Mouse (Mus musculus): ENCODE measurements around the gene Eif6. TPM values are rescaled to one million over a fixed set of nuclear protein-coding genes. Genes with fewer than 3 reads are reported as not detected.

Eif6 gene
- total RNA-seq, 2 experiments from 2014 or later = 158 to 163 TPM

DNA sequence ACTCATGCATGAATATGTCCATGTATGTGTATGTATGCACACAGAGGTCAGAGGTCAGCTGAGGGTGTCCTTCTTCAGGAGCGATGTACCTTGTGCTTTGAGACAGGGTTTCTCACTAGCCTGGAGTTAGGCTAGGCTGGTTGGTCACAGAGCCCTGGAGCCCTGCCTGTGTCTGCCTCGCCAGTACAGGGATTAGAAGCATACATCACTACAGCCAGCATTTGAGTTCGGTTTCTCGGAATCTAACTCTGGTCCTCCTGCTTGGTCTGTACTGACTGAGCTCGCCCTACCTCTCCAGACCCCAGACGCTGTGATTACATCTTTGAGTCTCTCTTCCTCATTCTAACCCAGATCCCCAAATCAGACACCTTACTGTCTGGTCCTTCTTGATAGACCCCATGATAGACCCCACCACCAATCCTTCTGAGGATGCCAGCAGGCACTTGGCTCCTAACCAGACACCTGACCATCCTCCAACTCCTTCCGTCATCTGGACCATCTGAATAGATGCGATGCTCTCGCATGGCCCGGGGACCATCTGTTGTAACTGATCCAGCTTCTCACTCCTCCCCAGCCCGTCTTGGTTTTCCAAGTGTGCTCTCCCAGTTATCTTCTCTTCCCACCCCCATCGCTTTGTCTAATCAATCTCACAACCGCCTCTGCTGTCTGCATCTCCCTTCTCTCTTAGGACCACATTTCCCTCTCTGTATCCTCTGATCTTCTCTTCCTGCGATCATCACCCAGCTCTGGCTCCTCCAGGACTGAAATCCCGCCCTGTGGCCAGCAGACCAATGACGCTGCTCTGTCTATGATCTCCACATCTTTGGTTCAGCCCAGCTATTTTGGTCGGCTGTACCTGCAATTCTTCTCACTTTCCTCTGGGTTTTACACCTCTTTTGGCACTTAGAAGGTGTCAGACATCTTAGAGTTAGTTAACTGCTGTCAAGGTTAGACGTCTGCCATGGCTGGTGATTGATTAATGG, 38.5 kb downstream of the Eif6 start:
- DNase-seq = no peak

DNA sequence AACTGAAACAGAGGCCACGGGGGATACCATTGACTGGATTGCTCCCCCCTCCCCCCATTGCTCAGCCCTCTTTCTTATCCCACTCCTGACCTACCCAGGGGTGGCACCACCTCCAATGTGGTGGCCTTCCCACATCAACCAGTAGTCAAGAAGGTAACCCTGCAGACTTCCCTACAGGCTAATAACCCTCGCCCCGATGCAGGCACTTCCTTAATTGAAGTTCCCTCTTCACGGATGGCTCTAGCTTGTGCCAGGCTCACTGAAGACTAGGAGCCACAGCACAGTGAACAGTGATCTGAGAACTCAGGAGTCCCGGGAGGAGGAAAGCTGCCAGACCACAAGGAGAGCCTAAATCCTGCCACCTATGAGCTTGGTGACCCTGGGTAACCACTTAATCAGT, 39.8 kb downstream of the Eif6 start:
- no peak for DNase-seq

DNA sequence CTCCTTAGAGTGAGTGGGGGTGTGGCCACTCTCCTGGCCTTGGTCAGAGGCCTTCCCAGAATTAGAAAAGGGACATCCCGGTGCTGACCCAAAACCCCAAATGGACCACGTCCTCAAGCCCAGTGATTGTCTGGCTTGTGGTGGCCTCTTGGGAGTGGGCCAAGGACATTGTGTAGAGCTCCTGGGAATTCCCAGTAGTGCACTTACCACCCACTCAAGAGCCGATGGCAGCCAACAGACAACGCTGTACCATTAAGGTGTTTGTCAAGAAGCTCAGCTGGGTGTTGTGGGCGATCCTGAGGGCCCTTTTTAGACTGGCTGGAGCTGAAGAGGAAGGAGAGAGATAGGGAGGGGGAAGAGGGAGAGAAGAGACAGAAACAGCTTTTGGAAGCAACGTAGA, 42.2 kb downstream of the Eif6 start:
- no peak for DNase-seq

DNA sequence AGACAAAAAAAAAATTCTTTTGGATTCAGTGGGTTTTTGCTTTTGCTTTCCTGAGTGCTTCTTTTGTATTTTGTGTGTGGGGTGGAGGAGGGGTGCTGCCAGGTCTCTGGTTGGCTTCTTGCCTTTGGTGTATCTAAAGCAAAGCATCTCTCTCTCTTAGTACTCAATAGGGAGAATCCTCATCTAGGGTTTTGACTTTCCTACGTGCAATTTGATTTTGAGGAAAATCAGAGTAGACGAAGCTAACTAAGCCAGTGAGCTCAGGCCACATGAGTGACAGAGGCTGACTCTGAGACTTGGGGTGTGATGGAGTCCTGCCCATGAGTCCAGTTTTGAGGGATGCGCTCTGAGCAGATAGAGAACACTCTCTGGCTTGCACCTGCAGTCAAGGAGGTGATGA, 47.2 kb downstream of the Eif6 start:
- no peak for DNase-seq

DNA sequence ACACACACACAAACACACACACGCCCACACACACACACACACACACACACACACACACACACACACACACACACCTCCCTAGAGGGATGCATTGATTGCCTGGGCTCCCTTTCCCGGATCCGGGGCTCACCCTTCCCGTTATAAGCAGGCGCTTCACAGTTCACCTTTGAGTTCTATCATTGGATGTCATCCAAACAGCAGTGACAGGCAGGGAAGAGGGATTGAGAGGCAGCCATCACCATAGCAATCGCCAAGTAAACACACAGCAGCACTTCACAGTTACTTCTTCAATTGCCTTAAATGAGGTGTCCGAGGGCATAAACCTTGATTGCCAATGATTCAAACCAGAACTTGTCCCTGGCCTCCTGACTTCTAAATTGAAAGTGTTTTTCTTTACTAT, 47.7 kb downstream of the Eif6 start:
- no peak for DNase-seq

DNA sequence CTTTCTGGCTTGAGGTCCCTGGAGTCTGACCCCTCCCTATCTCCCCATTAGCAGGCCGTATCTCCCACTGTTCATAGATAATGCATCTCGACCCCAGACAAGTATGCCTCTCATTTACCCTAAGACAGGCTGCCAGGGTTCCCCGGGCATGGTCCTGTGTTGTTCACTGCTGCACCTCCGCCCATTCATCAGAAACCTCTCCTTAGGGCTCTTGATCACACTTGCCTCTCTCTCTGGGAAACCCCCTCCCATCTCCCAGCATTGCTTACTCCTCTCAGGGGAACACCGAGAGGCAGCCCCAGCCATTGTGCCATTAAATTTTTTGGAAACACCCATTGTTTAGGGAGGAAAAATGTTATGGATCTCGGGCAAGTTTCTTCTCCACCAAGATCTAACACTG, 48.7 kb downstream of the Eif6 start:
- DNase-seq = no peak

DNA sequence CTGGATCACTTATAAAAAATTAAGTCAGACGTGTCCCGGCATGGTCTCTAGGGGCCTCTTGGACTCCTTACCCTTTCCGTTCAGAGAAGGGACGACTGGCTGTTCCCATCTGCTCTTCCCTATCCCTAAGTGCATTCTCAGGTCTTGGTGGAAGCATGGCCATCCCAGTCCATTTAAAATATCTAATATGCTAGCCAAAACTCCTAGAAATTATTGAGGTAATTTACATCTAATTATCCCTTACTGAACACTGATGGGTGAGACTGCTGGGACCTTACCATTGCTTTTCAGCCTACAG, 49.1 kb downstream of the Eif6 start:
- DNase-seq = no peak

DNA sequence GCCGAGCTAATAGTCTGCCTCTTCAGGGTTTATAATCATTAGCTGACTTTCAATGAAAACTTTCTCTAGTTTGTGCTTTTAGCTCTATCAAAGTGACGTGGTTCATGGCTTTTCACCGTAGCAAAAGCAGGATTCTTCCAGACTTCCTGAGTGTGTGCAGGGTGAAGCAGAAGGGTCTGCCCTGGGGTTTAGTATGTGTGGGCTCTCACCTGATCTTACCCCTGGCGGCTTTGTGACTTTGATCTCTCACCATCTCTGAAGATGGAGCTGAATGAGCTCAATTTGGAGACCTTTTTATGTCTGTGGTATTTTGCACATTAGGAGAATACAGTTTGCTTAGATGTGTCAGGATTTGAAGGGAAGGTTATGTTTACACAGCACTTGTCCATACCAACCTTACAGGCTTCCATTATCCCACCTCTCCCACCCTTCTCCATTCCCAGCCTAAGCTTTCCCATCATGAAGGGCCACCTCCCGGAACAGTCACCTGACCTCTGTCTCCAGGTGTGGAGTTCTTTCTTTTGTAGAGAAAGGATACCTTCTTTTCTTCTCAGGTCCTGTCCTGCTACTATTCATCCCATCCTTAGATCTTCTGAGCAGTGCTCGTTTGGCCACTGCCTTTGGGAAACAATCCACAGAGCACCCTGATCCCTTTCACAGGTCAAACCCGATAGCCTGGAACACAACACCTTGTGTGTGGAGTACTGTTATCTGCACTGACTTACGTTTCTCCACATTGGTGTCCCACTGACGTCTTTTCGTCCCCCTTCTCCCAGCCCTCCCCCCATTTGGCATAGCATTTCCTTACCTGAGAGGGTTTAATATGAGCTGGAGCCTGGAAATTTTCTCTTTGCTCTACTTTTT, 49.7 kb downstream of the Eif6 start:
- no peak for DNase-seq

DNA sequence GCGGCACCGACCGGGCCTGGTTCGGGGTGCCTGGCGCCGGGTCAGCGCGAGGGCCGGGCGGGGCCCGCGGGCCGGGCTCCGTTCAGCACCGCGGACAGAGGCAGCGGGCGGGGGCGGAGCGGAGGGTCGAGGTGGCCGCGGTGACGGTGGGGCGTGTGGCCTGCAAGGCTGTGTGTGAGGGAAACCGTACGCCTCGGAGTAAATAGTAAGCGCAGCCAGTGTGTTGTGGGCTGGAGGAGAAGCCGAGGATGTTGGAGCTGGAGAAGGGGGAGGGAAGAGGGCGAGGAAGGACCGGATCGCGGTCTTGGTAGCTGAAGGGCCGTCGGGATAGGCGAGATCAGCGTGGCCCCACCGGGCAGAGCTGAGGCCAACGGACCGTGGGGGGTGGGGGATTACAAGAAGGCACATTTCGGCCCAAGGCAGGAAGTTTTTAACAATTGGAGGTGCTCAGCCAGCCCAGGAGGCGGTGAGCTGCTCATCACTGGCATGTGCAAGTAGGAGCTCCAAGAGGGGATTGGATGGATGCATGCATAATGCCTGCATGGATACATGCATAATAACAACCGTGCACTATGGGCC, 51.0 kb downstream of the Eif6 start:
- DNase-seq = peak; percentile 82 to 86

- no peak for DNase-seq
These were observed 51.6 kb downstream of the Eif6 start, which contains the start of gene Mmp24 for GRCm38 (mm10) chr2:155774927-155775684. Mmp24 (plus strand) TSS chr2:155775342.

GRCm38 (mm10) chr2:155774261-155774926, 52.3 kb downstream of the Eif6 start:
- DNase-seq = no peak

- no peak for DNase-seq
These were observed 53.1 kb downstream of the Eif6 start for GRCm38 (mm10) chr2:155773664-155774063.

Other genes starting within 250 kb of the Eif6 start
- 10 to 100 TPM; 54.2 to 74.3 TPM for gene Gss, start 234.1 kb downstream of the Eif6 start, total RNA-seq (2021)
- under 1 TPM; 0.03 to 0.07 TPM for gene Myh7b, start 215.7 kb downstream of the Eif6 start, total RNA-seq (2021)
- gene Trpc4ap, start 134.5 kb downstream of the Eif6 start, total RNA-seq (2021) = 100 to 1,000 TPM; 130 to 146 TPM
- gene Edem2, start 97.5 kb downstream of the Eif6 start, total RNA-seq (2021) = 10 to 100 TPM; 42.3 to 46.9 TPM
- gene Gm17581, start 91.1 kb downstream of the Eif6 start, total RNA-seq (2021) = not detected
- 10 to 100 TPM; 27.0 to 72.3 TPM for gene Procr, start 75.8 kb downstream of the Eif6 start, total RNA-seq (2021)
- gene Mmp24, start 51.6 kb downstream of the Eif6 start, total RNA-seq (2021) = 1 to 10 TPM; 1.4 to 1.7 TPM
- gene BC029722, start 7.5 kb downstream of the Eif6 start, total RNA-seq (2021) = 100 to 1,000 TPM; 185 to 198 TPM
- gene Fam83c, start 7.9 kb upstream of the Eif6 start, total RNA-seq (2021) = not detected
- gene Uqcc1, start 103.4 kb upstream of the Eif6 start, total RNA-seq (2021) = 100 to 1,000 TPM; 103 to 126 TPM
- not detected for gene Gm15557, start 113.8 kb upstream of the Eif6 start, total RNA-seq (2021)
- gene Gdf5, start 118.4 kb upstream of the Eif6 start, total RNA-seq (2021) = under 1 TPM; 0.56 to 0.89 TPM
- 10 to 100 TPM; 11.5 to 11.9 TPM for gene Cep250, start 129.5 kb upstream of the Eif6 start, total RNA-seq (2021)
- 1 to 10 TPM; 1.5 to 2.8 TPM for gene 6430550D23Rik, start 181.1 kb upstream of the Eif6 start, total RNA-seq (2021)
- gene Ergic3, start 181.1 kb upstream of the Eif6 start, total RNA-seq (2021) = 100 to 1,000 TPM; 235 to 250 TPM
- not detected for gene Fer1l4, start 226.0 kb upstream of the Eif6 start, total RNA-seq (2021)
- 1 to 10 TPM; 2.5 to 3.7 TPM for gene Spag4, start 238.2 kb upstream of the Eif6 start, total RNA-seq (2021)

Data from adrenal gland, postnatal 36 days (tissue).